ENCODE assay signal across 12 mouse cellular contexts in the genomic region with DNA sequence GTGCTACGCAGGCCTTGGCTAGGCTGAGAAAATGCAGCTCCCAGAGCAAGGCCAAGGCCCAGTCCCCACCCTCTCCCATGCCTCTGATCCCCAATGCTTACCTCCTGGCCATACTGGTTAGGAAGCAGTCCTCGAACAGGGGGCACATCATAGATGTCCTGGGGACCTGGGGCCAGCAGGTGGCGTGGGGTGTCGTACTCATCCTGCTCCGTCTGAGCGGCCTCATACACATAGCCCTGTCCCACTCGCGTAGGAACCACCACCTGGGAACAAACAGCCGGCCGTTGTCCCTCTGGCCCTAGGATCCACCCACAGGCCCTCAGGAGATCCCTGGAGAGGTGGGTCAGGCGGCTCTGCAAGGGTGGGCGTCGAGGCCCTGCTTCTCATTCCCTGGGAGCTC. TPM values are rescaled to one million over a fixed set of nuclear protein-coding genes. Genes with fewer than 3 reads are reported as not detected.
DNase-seq lines count a peak whose midpoint lies in the region; ATAC-seq and TF ChIP-seq lines count a peak whose summit lies in the region.
"Had no signal": no experiment of that assay in that cellular context is flagged by ENCODE, and none has a peak within 500 bp of the region (broad histone marks: within the 10 kb centered on the region; RNA-seq: fewer than 3 reads in every experiment).

No protein-coding gene starts in this region.

- DNase-seq in heart, postnatal 36 days = no peak
- DNase-seq in cerebellum, adult 9-11 months = peak; percentile 44
- no peak for DNase-seq in adipocyte (ENCODE audit: low spot score)
- DNase-seq in right cerebral cortex, adult 2 months (ENCODE audit: low spot score in 2 of 2) = no peak
- DNase-seq: layer of hippocampus, adult 9-11 months; liver, embryonic 13.5 days had no signal

- no peaks in the 10 kb centered on the region for H3K27me3 ChIP-seq in heart, embryonic 15.5 days
- H3K27me3 ChIP-seq in ES-Bruce4 (ENCODE audit: control insufficient read depth, insufficient read depth, low read length, poor library complexity, severe bottlenecking) = no peaks in the 10 kb centered on the region
- no peaks in the 10 kb centered on the region for H3K27me3 ChIP-seq in intestine, postnatal 0 days (replicated peaks; ENCODE audit: control insufficient read depth, insufficient read depth, low read length)
- no peaks in the 10 kb centered on the region for H3K27me3 ChIP-seq in kidney, embryonic 16.5 days (ENCODE audit: insufficient read depth, low read length)

- TF ChIP-seq CTCF in ES-Bruce4 (IDR thresholded peaks at IDR 0.05; ENCODE audit: low read depth, low read length) = peak; percentile 7
- peak; percentile 36 for TF ChIP-seq CTCF in intestine, postnatal 0 days (IDR thresholded peaks at IDR 0.05; ENCODE audit: low read depth)

- no peak overlapping the region for H3K4me2 ChIP-seq in heart, embryonic 15.5 days
- H3K4me2 ChIP-seq in intestine, postnatal 0 days (replicated peaks; ENCODE audit: low read depth) = no peak overlapping the region
- H3K4me2 ChIP-seq in kidney, embryonic 16.5 days (replicated peaks; ENCODE audit: low read depth, low read length) = no peak overlapping the region
- H3K4me2 ChIP-seq: liver, embryonic 13.5 days had no signal

- intact Hi-C loops in heart, postnatal 36 days (cut with DNase I) = loop anchor here (5.0 kb wide), 1 partner anchor 97 kb away; no protein-coding TSS in a partner anchor

- H3K36me3 ChIP-seq in heart, embryonic 15.5 days = peaks cover 63% of the 10 kb centered on the region
- peaks cover 43% of the 10 kb centered on the region for H3K36me3 ChIP-seq in ES-Bruce4 (ENCODE audit: control insufficient read depth, insufficient read depth, low read length, poor library complexity, severe bottlenecking)
- H3K36me3 ChIP-seq in intestine, postnatal 0 days (ENCODE audit: control insufficient read depth, insufficient read depth) = peaks cover 69% of the 10 kb centered on the region
- H3K36me3 ChIP-seq in kidney, embryonic 16.5 days (ENCODE audit: insufficient read depth, low read length) = peaks cover 61% of the 10 kb centered on the region

- H3K4me3 ChIP-seq in heart, embryonic 15.5 days = no peak overlapping the region
- no peak overlapping the region for H3K4me3 ChIP-seq in ES-Bruce4 (ENCODE audit: low read depth, low read length)
- H3K4me3 ChIP-seq in intestine, postnatal 0 days (ENCODE audit: low read depth, low read length) = no peak overlapping the region
- no peak overlapping the region for H3K4me3 ChIP-seq in kidney, embryonic 16.5 days (ENCODE audit: low read length)
- H3K4me3 ChIP-seq: liver, embryonic 13.5 days had no signal

- H3K4me1 ChIP-seq in heart, embryonic 15.5 days (replicated peaks) = peaks cover 60% of the 10 kb centered on the region
- peaks cover 4% of the 10 kb centered on the region for H3K4me1 ChIP-seq in ES-Bruce4 (ENCODE audit: control insufficient read depth, insufficient read depth, low read length)
- peaks cover 6% of the 10 kb centered on the region; the same call in 1 of the 2 replicates for H3K4me1 ChIP-seq in intestine, postnatal 0 days (replicated peaks; ENCODE audit: control insufficient read depth, insufficient read depth, low read length)
- peaks cover 34% of the 10 kb centered on the region for H3K4me1 ChIP-seq in kidney, embryonic 16.5 days (ENCODE audit: insufficient read depth, low read length)

- H3K27ac ChIP-seq in heart, embryonic 15.5 days = peak overlapping the region; percentile 99
- no peak overlapping the region for H3K27ac ChIP-seq in ES-Bruce4 (ENCODE audit: insufficient read depth, low read length)
- H3K27ac ChIP-seq in intestine, postnatal 0 days (ENCODE audit: low read depth, low read length) = no peak overlapping the region
- no peak overlapping the region for H3K27ac ChIP-seq in kidney, embryonic 16.5 days (ENCODE audit: low read length)
- H3K27ac ChIP-seq: liver, embryonic 13.5 days had no signal

- no peaks in the 10 kb centered on the region for H3K9me3 ChIP-seq in heart, embryonic 15.5 days (replicated peaks)
- H3K9me3 ChIP-seq in ES-Bruce4 (replicated peaks; ENCODE audit: control insufficient read depth, insufficient read depth, low read length, poor library complexity, severe bottlenecking) = no peaks in the 10 kb centered on the region
- H3K9me3 ChIP-seq in intestine, postnatal 0 days (ENCODE audit: control insufficient read depth) = no peaks in the 10 kb centered on the region
- no peaks in the 10 kb centered on the region for H3K9me3 ChIP-seq in kidney, embryonic 16.5 days (ENCODE audit: low read length)
- H3K9me3 ChIP-seq: liver, embryonic 13.5 days had no signal

- WGBS in heart, embryonic 15.5 days = 77% methylated on average over 13 of the region's 13 CpGs
- 82% methylated on average over 13 of the region's 13 CpGs for WGBS in intestine, postnatal 0 days
- 84% methylated on average over 13 of the region's 13 CpGs for WGBS in kidney, embryonic 16.5 days

- H3K9ac ChIP-seq in heart, embryonic 15.5 days = no peak overlapping the region
- no peak overlapping the region for H3K9ac ChIP-seq in ES-Bruce4 (ENCODE audit: low read depth, poor library complexity, severe bottlenecking)
- H3K9ac ChIP-seq in intestine, postnatal 0 days (ENCODE audit: low read depth, low read length) = no peak overlapping the region
- no peak overlapping the region for H3K9ac ChIP-seq in kidney, embryonic 16.5 days (replicated peaks; ENCODE audit: low read length)
- H3K9ac ChIP-seq: liver, embryonic 13.5 days had no signal

- TF ChIP-seq EP300 in ES-Bruce4 (IDR thresholded peaks at IDR 0.05; ENCODE audit: insufficient read depth, low read depth, low read length) = no peak

- TF ChIP-seq POLR2A in ES-Bruce4 (IDR thresholded peaks at IDR 0.05; ENCODE audit: insufficient read depth, low read length) = no peak

- no peak for ATAC-seq in heart, embryonic 15.5 days (replicated peaks; ENCODE audit: insufficient number of reproducible peaks, insufficient read depth, low FRiP score, low read depth)
- no peak for ATAC-seq in intestine, postnatal 0 days
- no peak for ATAC-seq in kidney, embryonic 16.5 days (ENCODE audit: low FRiP score, low TSS enrichment)

RNA-seq across cellular contexts. Expression of a gene that starts 24.7 kb away (rescaled TPM):
- polyA plus RNA-seq in heart, embryonic 15.5 days (2015; fragmentation: Nextera tagmentation; extraction: Ambion mirVana) = 0.43 and 2.9 TPM in 2 replicates
- total RNA-seq in heart, postnatal 36 days (2021) = not detected
- not detected in 2 replicates for polyA plus RNA-seq in ES-Bruce4 (2011; ENCODE audit: insufficient read depth, insufficient read length, low read depth, missing spikeins)
- 75.8 and 118 TPM in 2 replicates for polyA plus RNA-seq in intestine, postnatal 0 days (2015; fragmentation: Nextera tagmentation; extraction: Ambion mirVana)
- polyA plus RNA-seq in kidney, embryonic 16.5 days (2015; fragmentation: Nextera tagmentation; extraction: Ambion mirVana) = 0.35 TPM in 1 of 2 replicates, not detected in the other
- total RNA-seq: hematopoietic stem cell, adult 5-6 weeks had no signal
- polyA plus RNA-seq: embryonic facial prominence, embryonic 14.5 days had no signal

RNA-seq across cellular contexts. Expression of a gene that starts 28.1 kb away (rescaled TPM):
- 40.1 and 45.3 TPM in 2 replicates for polyA plus RNA-seq in heart, embryonic 15.5 days (2015; fragmentation: Nextera tagmentation; extraction: Ambion mirVana)
- total RNA-seq in heart, postnatal 36 days (2021) = 10 to 100 TPM; 18.8 to 19.1 TPM
- polyA plus RNA-seq in ES-Bruce4 (2011; ENCODE audit: insufficient read depth, insufficient read length, low read depth, missing spikeins) = 59.8 and 64.6 TPM in 2 replicates
- 38.8 and 41.1 TPM in 2 replicates for polyA plus RNA-seq in intestine, postnatal 0 days (2015; fragmentation: Nextera tagmentation; extraction: Ambion mirVana)
- polyA plus RNA-seq in kidney, embryonic 16.5 days (2015; fragmentation: Nextera tagmentation; extraction: Ambion mirVana) = 49.6 and 60.1 TPM in 2 replicates
- total RNA-seq: hematopoietic stem cell, adult 5-6 weeks had no signal

Comparison
In these comparisons a context has a peak if more than half of its experiments do, and no peak if none do; other contexts are left out.
1. RNA of a gene that starts 24.7 kb away (polyA plus RNA-seq): 75.8 to 118 TPM in intestine, postnatal 0 days; 0.43 to 2.9 TPM in heart, embryonic 15.5 days, not detected in ES-Bruce4 and 0.35 TPM in kidney, embryonic 16.5 days; every median in the first group is over 10 times any median in the second.